Mouse (Mus musculus) lung, embryonic 15.5 days (tissue): ENCODE data around the gene Zc3hav1. TPM values are rescaled to one million over a fixed set of nuclear protein-coding genes. Genes with fewer than 3 reads are reported as not detected.

ENCODE experiments used
- ATAC-seq: fragments of 200-750 bp; cut with Nextera tagmentation; 2 replicates; pipeline ENCODE4 v1.8.0; 2017; ENCODE audit warnings: moderate number of reproducible peaks, borderline replicate concordance; ENCODE audit not compliant: low FRiP score, low TSS enrichment; ENCODE audit errors: extremely low read depth
- H3K27ac ChIP-seq: fragments of 300-500 bp; sonication (generic); 2 replicates; pipeline ENCODE4 v1.5.1; 2015; ENCODE audit warnings: moderate library complexity, mild to moderate bottlenecking, inconsistent platforms
- H3K27me3 ChIP-seq: fragments of 300-500 bp; sonication (generic); 2 replicates; pipeline ENCODE4 v1.6.1; 2015; ENCODE audit warnings: inconsistent platforms
- H3K36me3 ChIP-seq: fragments of 300-500 bp; sonication (generic); 2 replicates; pipeline ENCODE4 v1.6.1; 2015; ENCODE audit warnings: inconsistent platforms
- H3K4me1 ChIP-seq: fragments of 300-500 bp; sonication (generic); 2 replicates; pipeline ENCODE4 v1.6.1; 2015; ENCODE audit warnings: inconsistent platforms
- H3K4me2 ChIP-seq: fragments of 300-500 bp; sonication (generic); 2 replicates; pipeline ENCODE4 v1.6.1; 2015; ENCODE audit warnings: inconsistent platforms, mild to moderate bottlenecking, moderate library complexity
- H3K4me3 ChIP-seq: fragments of 300-500 bp; sonication (generic); 2 replicates; pipeline ENCODE4 v1.5.1; 2015; ENCODE audit warnings: mild to moderate bottlenecking, inconsistent platforms
- H3K9ac ChIP-seq: fragments of 300-500 bp; sonication (generic); 2 replicates; pipeline ENCODE4 v1.6.1; 2015; ENCODE audit warnings: inconsistent platforms
- H3K9me3 ChIP-seq: fragments of 300-500 bp; sonication (generic); 2 replicates; pipeline ENCODE4 v1.6.1; 2016; ENCODE audit warnings: inconsistent platforms
- WGBS: fragments of 180-500 bp; shearing (Covaris S2); methylation state at CpG from one replicate; pipeline ENCODE4 v1.1.7; 2015; 5-methylcytosine and 5-hydroxymethylcytosine counted together
- polyA plus RNA-seq: library from polyadenylated mRNA; unstranded; fragments of >200 nt; fragmentation: Nextera tagmentation; extraction: Ambion mirVana; gene quantifications from 2 replicates; pipeline ENCODE4 v1.2.1, GENCODE M21; 2015

The Zc3hav1 gene
- polyA plus RNA-seq, result 7.5 and 7.8 TPM in 2 replicates

DNA sequence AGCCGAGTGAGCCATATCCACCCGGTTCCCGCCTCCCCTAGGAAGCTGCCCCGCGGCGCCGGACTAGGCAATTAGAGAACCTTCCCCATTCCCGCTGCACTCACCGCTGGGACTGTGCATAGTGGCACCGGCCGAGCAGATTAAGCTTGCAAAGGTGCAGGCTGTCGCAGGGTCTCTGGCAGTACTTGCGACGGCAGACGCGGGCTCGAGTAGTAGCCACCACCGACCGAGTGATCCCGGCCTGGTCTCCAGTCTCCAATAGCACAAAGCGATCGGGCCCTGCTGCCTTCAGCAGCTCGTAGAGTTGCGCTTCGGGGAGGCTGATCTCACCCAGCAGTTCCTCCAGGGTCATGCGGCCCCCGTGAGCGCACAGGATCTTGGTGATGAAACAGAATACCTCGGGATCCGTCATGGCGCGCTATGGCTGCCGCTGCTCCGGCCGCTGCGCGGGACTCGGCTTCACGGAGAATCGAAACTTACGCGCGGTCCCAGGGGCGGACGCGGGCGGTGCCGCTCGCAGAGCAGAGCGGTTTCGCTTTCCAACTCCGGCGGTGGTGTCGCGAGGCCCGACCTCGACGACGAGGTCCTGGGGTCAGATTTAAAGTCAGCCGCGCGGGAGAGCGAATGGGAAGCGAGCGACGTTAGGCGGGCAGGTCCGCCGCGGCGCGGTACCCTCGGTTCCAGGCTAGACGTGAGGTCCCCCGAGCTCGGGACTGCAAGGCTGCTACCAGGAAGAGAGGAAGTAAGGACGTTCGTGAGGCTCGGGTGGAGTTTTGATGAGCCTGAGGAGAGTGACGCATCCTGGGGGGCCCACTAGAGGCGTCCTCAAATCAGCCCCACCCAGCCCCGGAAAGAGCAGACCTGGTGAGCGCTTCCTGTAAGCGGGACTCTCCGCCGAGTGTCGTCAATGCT is at the start of gene Zc3hav1:
Gene Zc3hav1, minus strand, starts transcription at position 793 of the 912 bp plus-strand sequence.
- Histone ChIP-seq H3K27ac (peak within 1 kb of the TSS; percentile 43; the same call in 1 of the 2 replicates), H3K9ac (peak within 1 kb of the TSS; percentile 49), H3K9me3 (no peaks in the 10 kb centered on the region), H3K36me3 (no peaks in the 10 kb centered on the region), H3K4me1 (peaks cover 10% of the 10 kb centered on the region; the same call in 1 of the 2 replicates), H3K4me3 (peak within 1 kb of the TSS; percentile 59), H3K4me2 (peak within 1 kb of the TSS; percentile 76), H3K27me3 (peaks cover 60% of the 10 kb centered on the region)
- under 1% methylated on average over 83 of the region's 87 CpGs for WGBS
- ATAC-seq, result peak; percentile 83

- Histone ChIP-seq H3K27me3 (no peaks in the 10 kb centered on the region), H3K4me2 (no peak overlapping the region), H3K4me1 (no peaks in the 10 kb centered on the region), H3K27ac (no peak overlapping the region), H3K9me3 (no peaks in the 10 kb centered on the region), H3K36me3 (peaks cover 7% of the 10 kb centered on the region; the same call in 1 of the 2 replicates), H3K4me3 (no peak overlapping the region), H3K9ac (no peak overlapping the region)
- no peak for ATAC-seq
- WGBS, result 75% methylated on average over 3 of the region's 3 CpGs
Observed at GRCm38 (mm10) chr6:38389671-38390070, 35.3 kb upstream of the Zc3hav1 start.

DNA sequence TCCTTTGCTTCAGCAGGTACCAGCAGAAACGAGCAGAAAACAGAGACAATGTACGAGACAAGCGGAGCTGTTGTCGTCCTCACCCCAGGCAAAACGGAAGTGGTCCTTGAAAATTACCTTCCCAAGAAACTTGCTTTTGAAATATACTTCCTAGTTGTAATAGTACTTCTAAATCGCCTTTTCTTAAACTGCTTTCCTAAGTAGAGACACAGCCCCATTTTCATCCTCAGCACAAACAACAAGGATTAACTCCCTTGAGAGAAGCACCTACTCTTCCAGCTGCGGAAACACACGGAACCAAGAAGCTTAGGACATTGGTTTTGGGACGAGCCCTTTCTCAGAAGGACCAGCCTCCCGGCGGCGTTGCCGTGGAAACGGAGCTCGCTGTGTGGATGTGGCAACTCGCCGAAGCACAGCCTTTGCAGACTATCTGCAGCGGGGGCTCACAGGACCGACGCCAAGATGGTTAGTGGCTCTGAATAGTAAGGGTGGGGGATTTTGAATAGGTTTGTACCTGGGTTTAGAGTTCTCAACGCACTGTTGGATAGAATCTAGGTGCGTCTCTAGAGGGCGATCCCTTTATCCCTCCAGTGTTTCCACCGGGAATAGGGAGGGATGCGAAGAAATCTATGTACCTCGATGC is 26.8 kb upstream of the Zc3hav1 start, which contains the start of gene Ttc26:
Gene Ttc26, plus strand, starts transcription at position 341 of the 643 bp plus-strand sequence.
- Histone ChIP-seq H3K9me3 (no peaks in the 10 kb centered on the region), H3K4me1 (0 out of 2 replicates have a peak, but pooled peaks cover 5% of the 10 kb centered on the region), H3K9ac (peak within 1 kb of the TSS; percentile 50), H3K36me3 (peaks cover 7% of the 10 kb centered on the region; the same call in 1 of the 2 replicates), H3K4me3 (peak within 1 kb of the TSS; percentile 64), H3K27ac (no peak within 1 kb of the TSS), H3K27me3 (no peaks in the 10 kb centered on the region), H3K4me2 (peak within 1 kb of the TSS; percentile 82)
- under 1% methylated on average over 26 of the region's 26 CpGs for WGBS
- ATAC-seq, result peak; percentile 83; the same call in 1 of the 2 replicates

DNA sequence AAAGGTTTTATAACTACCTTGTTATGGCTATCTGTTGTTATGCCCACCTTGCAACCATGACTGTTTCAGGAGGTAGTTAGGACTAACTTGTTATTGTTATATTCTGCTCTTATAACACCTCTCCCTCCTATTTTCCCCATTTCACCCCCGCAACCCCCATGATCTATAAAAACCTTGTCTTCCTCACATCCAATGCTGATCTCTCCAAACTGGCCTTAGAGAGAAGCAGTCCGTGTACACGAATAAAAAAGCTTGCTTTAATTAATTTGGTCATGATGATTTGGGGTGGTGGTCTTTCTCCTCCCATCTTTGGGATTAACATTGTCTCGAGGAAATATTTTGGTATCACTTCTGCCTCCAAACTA is 26.3 kb upstream of the Zc3hav1 start:
- ATAC-seq, result no peak
- 4% methylated on average over 4 of the region's 4 CpGs for WGBS
- Histone ChIP-seq H3K36me3 (0 out of 2 replicates have a peak, but pooled peaks cover 2% of the 10 kb centered on the region), H3K4me1 (0 out of 2 replicates have a peak, but pooled peaks cover 5% of the 10 kb centered on the region), H3K9ac (peak overlapping the region; percentile 50), H3K27ac (no peak overlapping the region), H3K4me3 (peak overlapping the region; percentile 64), H3K4me2 (peak overlapping the region; percentile 82), H3K27me3 (no peaks in the 10 kb centered on the region), H3K9me3 (no peaks in the 10 kb centered on the region)

DNA sequence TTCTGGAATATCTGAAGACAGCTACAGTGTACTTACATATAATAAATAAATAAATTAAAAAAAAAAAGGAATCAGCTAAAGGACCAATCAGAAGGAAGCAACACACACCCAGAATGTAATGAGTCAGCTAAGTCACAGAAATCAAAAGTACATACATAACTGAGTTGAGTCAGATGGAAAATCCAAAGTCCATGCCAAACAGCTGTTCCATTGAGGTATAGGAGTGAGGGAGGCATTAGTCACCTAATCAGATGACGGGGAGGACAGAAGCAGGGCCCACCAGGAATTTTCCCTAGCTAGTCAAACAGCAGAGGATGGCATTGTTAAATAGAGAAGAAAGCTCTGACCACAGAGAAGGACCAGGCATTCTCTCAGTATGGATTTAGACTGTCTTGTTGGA is 19.9 kb upstream of the Zc3hav1 start:
- Histone ChIP-seq H3K9me3 (no peaks in the 10 kb centered on the region), H3K9ac (no peak overlapping the region), H3K36me3 (no peaks in the 10 kb centered on the region), H3K4me1 (no peaks in the 10 kb centered on the region), H3K27ac (no peak overlapping the region), H3K4me2 (no peak overlapping the region), H3K4me3 (no peak overlapping the region), H3K27me3 (no peaks in the 10 kb centered on the region)
- 75% methylated on average over 1 of the region's 1 CpGs for WGBS
- no peak for ATAC-seq

DNA sequence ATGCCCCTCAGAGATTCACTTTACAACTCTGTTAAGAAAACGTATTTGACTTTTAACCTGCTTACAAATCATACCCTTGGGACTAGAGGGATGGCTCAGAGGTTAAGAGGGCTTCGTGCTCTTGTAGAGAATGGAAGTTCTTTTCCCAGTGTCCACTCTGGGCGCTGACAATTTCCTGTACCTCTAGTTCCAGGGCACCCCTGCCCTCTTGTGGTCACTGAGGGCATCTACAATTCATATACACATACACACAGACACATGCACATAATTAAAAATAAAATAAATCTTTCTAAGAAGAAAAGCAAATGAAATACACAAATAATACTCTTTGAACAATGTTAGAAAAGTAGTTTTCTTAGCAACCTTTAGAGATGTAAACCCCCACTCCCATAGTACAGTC is 15.5 kb upstream of the Zc3hav1 start:
- H3K4me1 ChIP-seq, result no peaks in the 10 kb centered on the region
- no peak overlapping the region for H3K4me3 ChIP-seq
- H3K9ac ChIP-seq, result no peak overlapping the region
- H3K27ac ChIP-seq, result no peak overlapping the region
- H3K27me3 ChIP-seq, result no peaks in the 10 kb centered on the region
- no peak for ATAC-seq
- H3K36me3 ChIP-seq, result no peaks in the 10 kb centered on the region
- 75% methylated on average over 3 of the region's 3 CpGs for WGBS
- H3K9me3 ChIP-seq, result no peaks in the 10 kb centered on the region
- no peak overlapping the region for H3K4me2 ChIP-seq

DNA sequence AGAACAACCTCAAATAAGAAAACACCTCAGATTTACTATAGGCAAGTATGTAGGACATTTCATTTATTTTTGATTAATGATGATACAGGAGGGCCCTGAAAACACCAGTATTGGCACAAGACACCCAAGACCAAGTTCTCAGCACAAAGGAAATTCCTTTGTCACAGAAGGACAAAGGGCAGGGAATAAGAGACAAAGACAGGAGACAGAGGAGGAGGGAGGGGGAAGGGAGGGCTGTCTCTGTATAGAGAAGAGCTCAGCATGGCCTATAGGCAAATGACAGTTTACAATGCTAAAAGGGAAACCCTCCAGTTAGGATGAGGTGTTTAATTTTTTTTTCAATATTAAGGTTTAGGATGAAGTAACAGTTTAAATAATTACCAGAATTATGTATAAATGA is 9.7 kb upstream of the Zc3hav1 start:
- Histone ChIP-seq H3K4me1 (no peaks in the 10 kb centered on the region), H3K4me2 (no peak overlapping the region), H3K9ac (no peak overlapping the region), H3K4me3 (no peak overlapping the region), H3K36me3 (no peaks in the 10 kb centered on the region), H3K9me3 (no peaks in the 10 kb centered on the region), H3K27me3 (no peaks in the 10 kb centered on the region), H3K27ac (no peak overlapping the region)
- no peak for ATAC-seq

- Histone ChIP-seq H3K4me1 (no peaks in the 10 kb centered on the region), H3K27ac (no peak overlapping the region), H3K9ac (no peak overlapping the region), H3K36me3 (no peaks in the 10 kb centered on the region), H3K4me2 (no peak overlapping the region), H3K4me3 (no peak overlapping the region), H3K9me3 (no peaks in the 10 kb centered on the region), H3K27me3 (no peaks in the 10 kb centered on the region)
- 63% methylated on average over 4 of the region's 4 CpGs for WGBS
- ATAC-seq, result no peak
Observed at GRCm38 (mm10) chr6:38363370-38363769, 9.0 kb upstream of the Zc3hav1 start.

- Histone ChIP-seq H3K9ac (no peak overlapping the region), H3K27ac (no peak overlapping the region), H3K4me3 (no peak overlapping the region), H3K27me3 (0 out of 2 replicates have a peak, but pooled peaks cover 4% of the 10 kb centered on the region), H3K9me3 (no peaks in the 10 kb centered on the region), H3K4me1 (no peaks in the 10 kb centered on the region), H3K4me2 (no peak overlapping the region), H3K36me3 (no peaks in the 10 kb centered on the region)
- WGBS, result 27% methylated on average over 1 of the region's 1 CpGs
- ATAC-seq, result no peak
Observed at GRCm38 (mm10) chr6:38361937-38362336, 7.5 kb upstream of the Zc3hav1 start.

GRCm38 (mm10) chr6:38361065-38361464 is 6.7 kb upstream of the Zc3hav1 start:
- no peaks in the 10 kb centered on the region for H3K9me3 ChIP-seq
- H3K27me3 ChIP-seq, result peaks cover 11% of the 10 kb centered on the region; the same call in 1 of the 2 replicates
- WGBS, result 76% methylated on average over 4 of the region's 4 CpGs
- no peaks in the 10 kb centered on the region for H3K4me1 ChIP-seq
- H3K27ac ChIP-seq, result no peak overlapping the region
- ATAC-seq, result no peak
- no peak overlapping the region for H3K4me2 ChIP-seq
- H3K4me3 ChIP-seq, result no peak overlapping the region
- H3K36me3 ChIP-seq, result no peaks in the 10 kb centered on the region
- H3K9ac ChIP-seq, result no peak overlapping the region

DNA sequence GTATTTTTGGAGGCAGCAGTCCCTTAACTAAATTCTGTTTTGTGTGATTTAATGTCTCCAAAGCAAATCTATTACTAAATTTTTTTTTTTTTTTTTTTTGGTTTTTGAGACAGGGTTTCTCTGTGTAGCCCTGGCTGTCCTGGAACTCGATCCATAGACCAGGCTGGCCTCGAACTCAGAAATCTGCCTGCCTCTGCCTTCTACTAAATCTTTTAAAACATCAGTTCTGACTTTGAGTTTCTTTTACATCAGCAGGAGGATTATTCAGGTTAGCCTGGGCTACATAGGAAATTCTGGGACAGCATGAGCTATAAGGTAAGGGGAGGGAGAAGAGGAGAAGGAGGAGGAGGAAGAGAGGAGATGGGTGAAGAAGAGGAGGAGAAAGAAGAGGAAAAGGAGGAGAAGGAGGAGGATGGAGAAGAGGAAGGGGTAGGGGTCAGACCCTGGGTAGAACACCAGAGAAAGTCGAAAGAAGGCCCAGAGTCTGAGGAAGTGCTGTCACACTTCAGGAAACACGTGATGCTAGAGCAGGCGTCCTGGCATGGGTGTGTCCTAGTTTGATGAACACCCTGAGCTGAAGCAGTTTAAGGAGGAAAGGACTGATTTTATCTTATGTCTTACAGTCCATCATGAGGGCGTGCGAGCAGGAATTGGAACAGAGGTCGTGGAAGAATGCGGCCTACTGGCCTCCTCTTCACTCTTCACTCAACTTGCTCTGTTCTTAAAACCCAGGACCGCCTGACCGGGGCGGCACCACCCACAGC is 5.5 kb upstream of the Zc3hav1 start:
- Histone ChIP-seq H3K9me3 (no peaks in the 10 kb centered on the region), H3K27ac (no peak overlapping the region), H3K4me3 (no peak overlapping the region), H3K4me2 (no peak overlapping the region), H3K27me3 (peaks cover 20% of the 10 kb centered on the region; the same call in 1 of the 2 replicates), H3K4me1 (no peaks in the 10 kb centered on the region; the same call in 1 of the 2 replicates), H3K36me3 (no peaks in the 10 kb centered on the region), H3K9ac (no peak overlapping the region)
- WGBS, result 77% methylated on average over 12 of the region's 12 CpGs
- no peak for ATAC-seq
